Mouse (Mus musculus) midbrain, embryonic 14.5 days (tissue): ENCODE measurements around the gene Plekha6. TPM values are rescaled to one million over a fixed set of nuclear protein-coding genes. Genes with fewer than 3 reads are reported as not detected.

ENCODE experiments used
- ATAC-seq: fragments of 200-750 bp; cut with Nextera tagmentation; 2 replicates; pipeline ENCODE4 v1.8.0; 2017; ENCODE audit warnings: moderate number of reproducible peaks, moderate library complexity; ENCODE audit not compliant: low FRiP score, low TSS enrichment
- DNase-seq: peaks from one replicate; pipeline ENCODE4 v3.0.0-alpha.2; 2015
- H3K27ac ChIP-seq: fragments of 300-500 bp; sonication (generic); replicated peaks from 2 replicates; pipeline ENCODE4 v1.5.1; 2014; ENCODE audit warnings: mild to moderate bottlenecking, low read depth, low read length, moderate library complexity
- H3K27me3 ChIP-seq: fragments of 300-500 bp; sonication (generic); 2 replicates; pipeline ENCODE4 v1.6.1; 2014; ENCODE audit warnings: low read length, control low read depth, mixed read lengths; ENCODE audit not compliant: control insufficient read depth, insufficient read depth
- H3K36me3 ChIP-seq: fragments of 300-500 bp; sonication (generic); 2 replicates; pipeline ENCODE4 v1.6.1; 2014; ENCODE audit warnings: low read length, control low read depth; ENCODE audit not compliant: control insufficient read depth, insufficient read depth
- H3K4me1 ChIP-seq: fragments of 300-500 bp; sonication (generic); 2 replicates; pipeline ENCODE4 v1.6.1; 2014; ENCODE audit warnings: mild to moderate bottlenecking, antibody characterized with exemption, low read length, control low read depth; ENCODE audit not compliant: control insufficient read depth, insufficient read depth
- H3K4me2 ChIP-seq: fragments of 300-500 bp; sonication (generic); 2 replicates; pipeline ENCODE4 v1.6.1; 2014; ENCODE audit warnings: mild to moderate bottlenecking, low read length, moderate library complexity
- H3K4me3 ChIP-seq: fragments of 300-500 bp; sonication (generic); replicated peaks from 2 replicates; pipeline ENCODE4 v1.5.1; 2014; ENCODE audit warnings: low read depth, low read length
- H3K9ac ChIP-seq: fragments of 300-500 bp; sonication (generic); replicated peaks from 2 replicates; pipeline ENCODE4 v1.6.1; 2014; ENCODE audit warnings: mild to moderate bottlenecking, low read length, moderate library complexity
- H3K9me3 ChIP-seq: fragments of 300-500 bp; sonication (generic); 2 replicates; pipeline ENCODE4 v1.6.1; 2016; ENCODE audit warnings: low read length, control low read depth, mixed read lengths; ENCODE audit not compliant: control insufficient read depth
- WGBS: fragments of 180-500 bp; shearing (Covaris S2); extraction: QIAGEN DNeasy Blood & Tissue Kit; methylation state at CpG from one replicate; pipeline ENCODE4 v1.1.7; 2014; 5-methylcytosine and 5-hydroxymethylcytosine counted together
- polyA plus RNA-seq: library from polyadenylated mRNA; unstranded; fragments of >200 nt; fragmentation: Nextera tagmentation; extraction: Ambion mirVana; gene quantifications from 2 replicates; pipeline ENCODE4 v1.2.1, GENCODE M21; 2014

Gene Plekha6
- polyA plus RNA-seq, 1 experiment from 2014 or later: 25.4 TPM

DNA sequence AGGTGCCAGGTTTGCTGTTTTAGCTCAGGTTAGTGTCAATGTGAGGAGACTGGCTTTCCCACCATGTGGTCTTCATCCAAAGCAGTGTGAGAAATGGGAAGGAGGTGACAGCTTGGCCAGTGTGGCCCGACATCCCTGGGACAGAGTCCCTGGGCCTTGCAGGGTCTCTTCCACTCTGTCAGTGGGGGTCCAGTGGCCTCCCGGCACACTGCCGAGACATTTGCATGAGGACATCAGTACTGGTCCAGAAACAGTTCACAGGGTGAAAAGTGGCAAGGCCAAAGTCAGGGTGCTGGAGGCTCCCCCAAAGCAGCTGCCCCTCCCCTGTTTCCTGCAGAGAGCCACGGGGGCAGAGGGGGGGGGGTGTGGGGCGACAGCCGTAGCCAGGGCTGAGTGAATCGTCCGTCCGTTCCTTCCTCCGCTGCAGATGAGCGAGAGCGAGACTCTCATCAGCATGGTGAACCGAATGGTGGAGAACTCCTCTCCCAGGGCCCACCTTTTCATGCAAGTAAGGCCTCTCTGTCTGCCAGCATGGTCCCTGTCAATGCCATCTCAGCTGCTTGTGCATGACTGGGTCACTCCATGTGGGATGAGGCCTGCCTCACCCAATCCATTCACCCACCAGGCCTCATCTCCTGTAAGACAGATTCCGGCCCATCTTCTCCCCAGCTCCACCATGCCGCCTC, 115.1 kb downstream of the Plekha6 start:
- H3K9me3 ChIP-seq: no peaks in the 10 kb centered on the region
- no peak for ATAC-seq
- H3K27me3 ChIP-seq: no peaks in the 10 kb centered on the region
- H3K4me2 ChIP-seq: no peak overlapping the region
- H3K4me1 ChIP-seq: no peaks in the 10 kb centered on the region
- no peak overlapping the region for H3K9ac ChIP-seq
- no peak overlapping the region for H3K4me3 ChIP-seq
- H3K36me3 ChIP-seq: peaks cover 71% of the 10 kb centered on the region
- H3K27ac ChIP-seq: peak overlapping the region; percentile 52; the same call in 1 of the 2 replicates
- 68% methylated on average over 15 of the region's 15 CpGs for WGBS
- no peak for DNase-seq

GRCm38 (mm10) chr1:133279632-133280093, 115.7 kb downstream of the Plekha6 start:
- WGBS: 76% methylated on average over 11 of the region's 11 CpGs
- Histone ChIP-seq H3K4me3 (no peak overlapping the region), H3K4me2 (no peak overlapping the region), H3K27me3 (no peaks in the 10 kb centered on the region), H3K27ac (no peak overlapping the region; the same call in 1 of the 2 replicates), H3K9ac (no peak overlapping the region), H3K4me1 (no peaks in the 10 kb centered on the region), H3K9me3 (no peaks in the 10 kb centered on the region), H3K36me3 (peaks cover 68% of the 10 kb centered on the region)
- DNase-seq (peak; percentile 49), ATAC-seq (no peak)

DNA sequence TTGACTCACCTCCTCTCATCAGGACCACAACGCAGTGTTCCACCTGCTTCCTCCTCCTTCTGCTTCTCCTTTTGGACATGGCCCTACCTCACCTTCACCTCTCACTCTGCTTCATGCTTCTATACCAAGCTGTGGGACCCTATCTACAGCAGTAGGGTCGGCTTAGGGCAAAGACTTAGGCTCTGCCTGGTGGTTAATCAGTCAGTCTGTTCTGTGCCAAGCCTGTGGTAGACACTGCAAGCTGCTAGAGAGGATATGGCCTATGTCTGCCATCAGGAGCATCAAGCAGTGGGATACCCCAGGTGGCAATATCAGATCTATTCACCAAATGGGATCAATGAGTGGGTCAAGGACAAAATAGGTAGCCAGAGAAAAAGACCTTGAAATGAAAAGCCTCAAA, 116.5 kb downstream of the Plekha6 start:
- Histone ChIP-seq H3K9me3 (no peaks in the 10 kb centered on the region), H3K4me1 (no peaks in the 10 kb centered on the region), H3K4me2 (no peak overlapping the region), H3K27ac (no peak overlapping the region), H3K9ac (no peak overlapping the region), H3K27me3 (no peaks in the 10 kb centered on the region), H3K4me3 (no peak overlapping the region), H3K36me3 (peaks cover 68% of the 10 kb centered on the region)
- no peak for ATAC-seq
- WGBS: 92% methylated on average over 2 of the region's 2 CpGs
- DNase-seq: no peak

- 89% methylated on average over 7 of the region's 7 CpGs for WGBS
- Histone ChIP-seq H3K4me1 (no peaks in the 10 kb centered on the region), H3K4me2 (no peak overlapping the region), H3K36me3 (peaks cover 86% of the 10 kb centered on the region), H3K27ac (no peak overlapping the region), H3K9ac (no peak overlapping the region), H3K9me3 (no peaks in the 10 kb centered on the region), H3K27me3 (no peaks in the 10 kb centered on the region), H3K4me3 (no peak overlapping the region)
- ATAC-seq: no peak
- no peak for DNase-seq
Observed at GRCm38 (mm10) chr1:133285907-133286306, 121.9 kb downstream of the Plekha6 start.

- no peaks in the 10 kb centered on the region for H3K27me3 ChIP-seq
- DNase-seq (no peak), ATAC-seq (no peak)
- H3K27ac ChIP-seq: no peak overlapping the region
- no peak overlapping the region for H3K4me3 ChIP-seq
- WGBS: 93% methylated on average over 4 of the region's 4 CpGs
- no peaks in the 10 kb centered on the region for H3K9me3 ChIP-seq
- H3K4me1 ChIP-seq: no peaks in the 10 kb centered on the region
- H3K36me3 ChIP-seq: peaks cover 80% of the 10 kb centered on the region
- no peak overlapping the region for H3K4me2 ChIP-seq
- no peak overlapping the region for H3K9ac ChIP-seq
Observed at GRCm38 (mm10) chr1:133287051-133287450, 123.0 kb downstream of the Plekha6 start.

DNA sequence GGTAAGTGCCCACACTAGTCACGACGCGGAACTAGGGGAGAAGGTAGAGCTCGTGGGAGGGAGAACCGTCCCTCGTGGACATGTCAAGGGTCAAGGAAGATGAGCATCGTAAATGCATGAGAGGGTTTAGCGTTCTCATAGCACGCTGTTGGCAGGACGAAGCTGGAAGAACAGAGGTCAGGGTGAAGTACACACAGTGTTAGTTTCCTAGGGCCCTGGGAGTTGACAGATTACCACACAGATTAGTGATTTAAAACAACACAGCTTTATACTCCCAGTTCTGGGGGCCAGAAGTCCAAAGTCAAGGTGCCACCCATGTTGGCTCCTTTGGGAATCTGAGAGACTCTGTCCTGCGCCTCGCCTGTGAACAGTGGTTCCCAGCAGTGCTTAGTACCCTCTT, 123.9 kb downstream of the Plekha6 start:
- ATAC-seq: no peak
- Histone ChIP-seq H3K4me2 (no peak overlapping the region), H3K9ac (no peak overlapping the region), H3K27ac (no peak overlapping the region), H3K9me3 (no peaks in the 10 kb centered on the region), H3K36me3 (peaks cover 79% of the 10 kb centered on the region), H3K27me3 (no peaks in the 10 kb centered on the region), H3K4me1 (no peaks in the 10 kb centered on the region), H3K4me3 (no peak overlapping the region)
- WGBS: 95% methylated on average over 12 of the region's 12 CpGs
- DNase-seq: no peak

- no peaks in the 10 kb centered on the region for H3K9me3 ChIP-seq
- no peak overlapping the region for H3K27ac ChIP-seq
- no peak for ATAC-seq
- H3K4me1 ChIP-seq: no peaks in the 10 kb centered on the region
- no peaks in the 10 kb centered on the region for H3K27me3 ChIP-seq
- H3K4me3 ChIP-seq: no peak overlapping the region
- WGBS: 96% methylated on average over 6 of the region's 6 CpGs
- H3K4me2 ChIP-seq: no peak overlapping the region
- no peak overlapping the region for H3K9ac ChIP-seq
- DNase-seq: no peak
- H3K36me3 ChIP-seq: peaks cover 86% of the 10 kb centered on the region
Observed at GRCm38 (mm10) chr1:133291888-133292287, 127.9 kb downstream of the Plekha6 start.

- Histone ChIP-seq H3K9me3 (no peaks in the 10 kb centered on the region), H3K4me2 (no peak overlapping the region), H3K27ac (no peak overlapping the region), H3K27me3 (no peaks in the 10 kb centered on the region), H3K9ac (no peak overlapping the region), H3K4me1 (no peaks in the 10 kb centered on the region), H3K4me3 (no peak overlapping the region), H3K36me3 (peaks cover 84% of the 10 kb centered on the region)
- DNase-seq (no peak), ATAC-seq (no peak)
Observed at GRCm38 (mm10) chr1:133292608-133293007, 128.6 kb downstream of the Plekha6 start.

- Histone ChIP-seq H3K4me2 (no peak overlapping the region), H3K27ac (no peak overlapping the region), H3K36me3 (peaks cover 84% of the 10 kb centered on the region), H3K9me3 (no peaks in the 10 kb centered on the region), H3K27me3 (no peaks in the 10 kb centered on the region), H3K4me3 (no peak overlapping the region), H3K4me1 (no peaks in the 10 kb centered on the region), H3K9ac (no peak overlapping the region)
- no peak for DNase-seq
- no peak for ATAC-seq
- 93% methylated on average over 9 of the region's 9 CpGs for WGBS
Observed at GRCm38 (mm10) chr1:133296376-133296775, 132.4 kb downstream of the Plekha6 start.
